Mouse (Mus musculus): ENCODE measurements around the gene Tlx3. TPM values are rescaled to one million over a fixed set of nuclear protein-coding genes. Genes with fewer than 3 reads are reported as not detected.

The Tlx3 gene
- total and polyA plus RNA-seq, 2 experiments from 2014 or later, result not detected

GRCm38 (mm10) chr11:33180701-33181116, 22.7 kb downstream of the Tlx3 start:
- WGBS, result 5% methylated on average over 18 of the region's 18 CpGs
- H3K4me3 ChIP-seq (ENCODE audit: low read depth, low read length), result no peak overlapping the region
- no peak for DNase-seq
- H3K9me3 ChIP-seq (ENCODE audit: low read length), result no peaks in the 10 kb centered on the region
- no peak for ATAC-seq
- TF ChIP-seq CTCF (IDR thresholded peaks at IDR 0.05; ENCODE audit: low read depth), result no peak
- H3K36me3 ChIP-seq (ENCODE audit: insufficient read depth), result no peaks in the 10 kb centered on the region
- H3K27me3 ChIP-seq (ENCODE audit: insufficient read depth, low read length), result peaks cover 19% of the 10 kb centered on the region
- peak overlapping the region; percentile 31 for H3K4me2 ChIP-seq (ENCODE audit: low read depth)
- 0 out of 2 replicates have a peak, but pooled peaks cover 4% of the 10 kb centered on the region for H3K4me1 ChIP-seq (ENCODE audit: insufficient read depth)
- no peak overlapping the region for H3K9ac ChIP-seq
- no peak overlapping the region for H3K27ac ChIP-seq (ENCODE audit: low read depth, low read length)

DNA sequence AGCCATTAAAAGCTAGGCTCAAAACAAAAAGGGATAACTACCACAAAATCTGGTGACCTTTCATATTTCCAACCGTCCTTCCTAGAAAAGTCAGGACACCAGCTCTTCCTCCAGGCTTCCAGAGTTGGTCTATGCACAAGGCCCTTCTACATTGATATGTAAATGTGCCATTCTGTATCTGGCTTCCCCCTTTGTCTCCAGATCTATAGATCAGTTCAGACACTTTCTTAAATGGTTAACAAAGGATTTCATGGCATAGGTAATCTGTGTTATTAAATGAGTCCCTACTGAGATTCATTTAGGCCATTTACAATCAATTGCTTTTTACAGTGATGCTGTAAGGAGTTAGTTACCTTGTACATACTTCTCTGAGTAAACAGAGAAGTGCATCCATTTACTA, 23.6 kb downstream of the Tlx3 start:
- H3K9me3 ChIP-seq (ENCODE audit: low read length), result no peaks in the 10 kb centered on the region
- ATAC-seq, result no peak
- no peak overlapping the region for H3K4me2 ChIP-seq (ENCODE audit: low read depth)
- no peak overlapping the region for H3K27ac ChIP-seq (ENCODE audit: low read depth, low read length)
- no peak overlapping the region for H3K4me3 ChIP-seq (ENCODE audit: low read depth, low read length)
- TF ChIP-seq CTCF (IDR thresholded peaks at IDR 0.05; ENCODE audit: low read depth), result no peak
- DNase-seq, result no peak
- H3K36me3 ChIP-seq (ENCODE audit: insufficient read depth), result no peaks in the 10 kb centered on the region
- H3K9ac ChIP-seq, result no peak overlapping the region
- 15% methylated on average over 1 of the region's 1 CpGs for WGBS
- H3K27me3 ChIP-seq (ENCODE audit: insufficient read depth, low read length), result peaks cover 21% of the 10 kb centered on the region
- H3K4me1 ChIP-seq (ENCODE audit: insufficient read depth), result 0 out of 2 replicates have a peak, but pooled peaks cover 4% of the 10 kb centered on the region

GRCm38 (mm10) chr11:33176525-33177245, 26.7 kb downstream of the Tlx3 start:
- Histone ChIP-seq H3K4me2 (ENCODE audit: low read depth) (no peak overlapping the region), H3K27me3 (ENCODE audit: insufficient read depth, low read length) (peaks cover 21% of the 10 kb centered on the region), H3K9me3 (ENCODE audit: low read length) (no peaks in the 10 kb centered on the region), H3K4me3 (ENCODE audit: low read depth, low read length) (no peak overlapping the region), H3K27ac (ENCODE audit: low read depth, low read length) (no peak overlapping the region), H3K9ac (no peak overlapping the region), H3K36me3 (ENCODE audit: insufficient read depth) (no peaks in the 10 kb centered on the region), H3K4me1 (ENCODE audit: insufficient read depth) (0 out of 2 replicates have a peak, but pooled peaks cover 4% of the 10 kb centered on the region)
- WGBS, result 35% methylated on average over 20 of the region's 20 CpGs
- DNase-seq (peak; percentile 82), ATAC-seq (peak; percentile 85)
- peak; percentile 92 for TF ChIP-seq CTCF (IDR thresholded peaks at IDR 0.05; ENCODE audit: low read depth)

DNA sequence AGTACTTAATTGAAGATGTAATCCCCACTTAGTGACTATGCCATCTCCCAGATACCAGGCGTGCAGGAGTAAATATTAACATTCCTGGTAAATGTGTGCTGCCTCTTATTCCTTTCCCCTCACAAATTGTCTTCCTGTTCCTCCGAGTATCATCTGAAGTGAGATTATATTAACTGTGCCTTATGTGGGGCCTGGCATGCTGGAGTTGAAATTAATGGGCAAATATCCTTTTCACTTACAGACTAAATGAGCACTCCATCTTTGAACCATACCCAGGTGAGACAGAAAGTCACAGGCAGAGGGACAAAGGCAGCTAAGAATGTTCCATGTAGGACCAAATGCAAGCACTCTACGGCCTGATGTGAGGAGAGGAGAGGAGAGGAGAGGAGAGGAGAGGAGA, 27.6 kb downstream of the Tlx3 start:
- no peak overlapping the region for H3K4me3 ChIP-seq (ENCODE audit: low read depth, low read length)
- no peak for TF ChIP-seq CTCF (IDR thresholded peaks at IDR 0.05; ENCODE audit: low read depth)
- ATAC-seq, result no peak
- H3K27ac ChIP-seq (ENCODE audit: low read depth, low read length), result no peak overlapping the region
- 74% methylated on average over 2 of the region's 3 CpGs for WGBS
- H3K36me3 ChIP-seq (ENCODE audit: insufficient read depth), result no peaks in the 10 kb centered on the region
- H3K27me3 ChIP-seq (ENCODE audit: insufficient read depth, low read length), result peaks cover 13% of the 10 kb centered on the region; the same call in 1 of the 2 replicates
- no peak overlapping the region for H3K9ac ChIP-seq
- no peak for DNase-seq
- H3K4me2 ChIP-seq (ENCODE audit: low read depth), result no peak overlapping the region
- H3K9me3 ChIP-seq (ENCODE audit: low read length), result no peaks in the 10 kb centered on the region
- 0 out of 2 replicates have a peak, but pooled peaks cover 4% of the 10 kb centered on the region for H3K4me1 ChIP-seq (ENCODE audit: insufficient read depth)

DNA sequence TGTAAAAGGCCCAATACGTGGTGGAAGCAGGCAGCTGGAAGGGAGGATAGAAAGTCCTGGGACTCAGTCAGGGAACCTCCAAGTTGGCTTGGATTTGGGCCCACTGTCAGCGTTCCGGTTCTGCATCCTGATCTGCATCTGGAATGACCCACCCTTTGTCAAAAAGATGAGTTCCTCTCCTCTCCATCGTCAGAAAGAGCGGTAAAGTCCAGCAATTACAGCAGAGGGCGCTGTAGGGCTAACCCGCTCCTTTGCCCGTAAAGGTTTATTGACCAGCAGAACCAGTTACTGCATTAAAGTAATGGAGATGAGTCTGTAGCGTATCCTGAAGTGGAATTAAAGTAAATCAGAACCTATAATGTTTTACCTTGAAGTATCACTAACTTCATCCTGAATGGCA, 32.9 kb downstream of the Tlx3 start:
- H3K4me3 ChIP-seq (ENCODE audit: low read depth, low read length), result no peak overlapping the region
- no peaks in the 10 kb centered on the region for H3K4me1 ChIP-seq (ENCODE audit: insufficient read depth)
- no peaks in the 10 kb centered on the region; the same call in 1 of the 2 replicates for H3K27me3 ChIP-seq (ENCODE audit: insufficient read depth, low read length)
- no peaks in the 10 kb centered on the region for H3K9me3 ChIP-seq (ENCODE audit: low read length)
- H3K36me3 ChIP-seq (ENCODE audit: insufficient read depth), result no peaks in the 10 kb centered on the region
- peak; percentile 68 for TF ChIP-seq CTCF (IDR thresholded peaks at IDR 0.05; ENCODE audit: low read depth)
- H3K4me2 ChIP-seq (ENCODE audit: low read depth), result no peak overlapping the region
- DNase-seq, result peak; percentile 44
- no peak for ATAC-seq
- no peak overlapping the region for H3K27ac ChIP-seq (ENCODE audit: low read depth, low read length)
- H3K9ac ChIP-seq, result no peak overlapping the region
- 12% methylated on average over 9 of the region's 9 CpGs for WGBS

GRCm38 (mm10) chr11:33162998-33163506, 40.3 kb downstream of the Tlx3 start, which contains the start of gene Npm1:
Gene Npm1 (minus strand): TSS chr11:33163206.
- Histone ChIP-seq H3K9ac (peak within 1 kb of the TSS; percentile 93), H3K4me3 (ENCODE audit: low read depth, low read length) (peak within 1 kb of the TSS; percentile 87), H3K9me3 (ENCODE audit: low read length) (no peaks in the 10 kb centered on the region), H3K4me2 (ENCODE audit: low read depth) (peak within 1 kb of the TSS; percentile 65), H3K4me1 (ENCODE audit: insufficient read depth) (peaks cover 15% of the 10 kb centered on the region; the same call in 1 of the 2 replicates), H3K27me3 (ENCODE audit: insufficient read depth, low read length) (no peaks in the 10 kb centered on the region), H3K36me3 (ENCODE audit: insufficient read depth) (peaks cover 24% of the 10 kb centered on the region), H3K27ac (ENCODE audit: low read depth, low read length) (peak within 1 kb of the TSS; percentile 99)
- no peak for TF ChIP-seq CTCF (IDR thresholded peaks at IDR 0.05; ENCODE audit: low read depth)
- ATAC-seq (peak; percentile 96), DNase-seq (peak; percentile 100)
- 3% methylated on average over 49 of the region's 49 CpGs for WGBS

Measured in forebrain, postnatal 0 days (tissue).